Mouse (Mus musculus) ES-CJ7 (cell line): Measurements from ENCODE around the gene Cnot2.
"Not testable (repeated sequence)": the region's sequence is repeated elsewhere in the genome, so short reads cannot be mapped to it uniquely, and the experiment has no call there.

ENCODE experiments used
- DNase-seq: peaks from one replicate; pipeline ENCODE4 v3.0.0; 2011; ENCODE audit warnings: low read depth, low spot score

Gene Cnot2

GRCm38 (mm10) chr10:116581369-116581718 lies at the start of gene Cnot2:
TSS of gene Cnot2 (minus strand) at chr10:116581511.
- peak; percentile 83 for DNase-seq

- DNase-seq: no peak
Measured at GRCm38 (mm10) chr10:116628926-116629325, 47.6 kb upstream of the Cnot2 start.

GRCm38 (mm10) chr10:116626009-116626408 lies 44.7 kb upstream of the Cnot2 start:
- DNase-seq: no peak

DNA sequence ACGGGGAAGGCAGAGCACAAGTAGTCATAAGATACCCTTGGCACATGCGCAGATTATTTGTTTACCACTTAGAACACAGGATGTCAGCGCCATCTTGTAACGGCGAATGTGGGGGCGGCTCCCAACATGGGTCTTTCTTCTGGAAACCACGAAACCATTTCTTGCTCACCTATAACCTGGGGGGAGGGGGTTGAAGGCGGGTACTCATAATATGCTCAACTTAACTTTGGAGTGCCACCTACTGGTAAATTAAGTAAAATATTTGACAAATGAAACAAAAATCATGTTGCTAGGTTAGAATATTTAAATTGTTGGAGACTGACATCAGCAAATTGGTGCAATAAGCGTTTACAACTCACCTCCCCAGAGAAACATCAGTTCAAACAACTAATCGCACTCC lies 31.9 kb upstream of the Cnot2 start:
- not testable (repeated sequence) for DNase-seq

- no peak for DNase-seq
Measured at GRCm38 (mm10) chr10:116604905-116605162, 23.5 kb upstream of the Cnot2 start.

- DNase-seq: no peak
Measured at GRCm38 (mm10) chr10:116604081-116604904, 23.0 kb upstream of the Cnot2 start.

DNA sequence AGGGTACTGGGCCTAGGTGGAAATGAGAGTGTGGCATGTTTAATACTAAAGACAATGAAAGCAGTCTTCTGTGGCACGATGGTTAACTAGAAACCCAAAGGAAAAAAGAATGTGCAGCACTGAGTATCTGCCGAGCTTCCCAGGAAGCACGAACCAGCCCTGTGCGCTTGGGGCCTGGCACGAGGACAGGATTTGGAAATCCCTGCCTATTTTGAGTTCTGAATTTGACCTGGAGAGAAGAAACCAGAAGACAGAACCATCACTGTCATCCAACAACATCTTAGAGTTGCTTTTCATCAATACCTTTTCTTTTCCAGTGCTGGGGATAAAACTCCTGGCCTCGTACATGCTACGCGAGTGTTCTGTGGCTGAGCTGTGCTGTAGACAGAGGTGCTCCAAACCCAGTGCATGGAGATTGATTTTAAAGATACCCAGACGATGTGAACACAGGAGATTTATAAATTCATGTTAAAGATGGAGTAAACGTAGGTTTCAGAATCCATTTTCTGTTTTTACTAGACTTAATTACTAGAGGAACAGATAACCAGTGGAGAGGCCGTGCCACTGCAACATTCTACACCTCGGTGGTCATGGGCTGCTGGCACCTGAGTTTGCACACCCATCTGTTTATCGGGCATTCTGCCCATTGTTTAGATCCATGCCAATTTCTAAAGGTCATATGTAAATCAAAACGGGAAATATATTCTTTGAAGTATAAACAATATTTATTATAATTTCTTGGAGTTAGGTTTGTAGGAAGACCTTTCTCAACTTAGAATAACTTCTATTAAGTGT lies 17.9 kb upstream of the Cnot2 start:
- DNase-seq: no peak

GRCm38 (mm10) chr10:116582738-116583137 lies 1.4 kb upstream of the Cnot2 start:
- DNase-seq: no peak

DNA sequence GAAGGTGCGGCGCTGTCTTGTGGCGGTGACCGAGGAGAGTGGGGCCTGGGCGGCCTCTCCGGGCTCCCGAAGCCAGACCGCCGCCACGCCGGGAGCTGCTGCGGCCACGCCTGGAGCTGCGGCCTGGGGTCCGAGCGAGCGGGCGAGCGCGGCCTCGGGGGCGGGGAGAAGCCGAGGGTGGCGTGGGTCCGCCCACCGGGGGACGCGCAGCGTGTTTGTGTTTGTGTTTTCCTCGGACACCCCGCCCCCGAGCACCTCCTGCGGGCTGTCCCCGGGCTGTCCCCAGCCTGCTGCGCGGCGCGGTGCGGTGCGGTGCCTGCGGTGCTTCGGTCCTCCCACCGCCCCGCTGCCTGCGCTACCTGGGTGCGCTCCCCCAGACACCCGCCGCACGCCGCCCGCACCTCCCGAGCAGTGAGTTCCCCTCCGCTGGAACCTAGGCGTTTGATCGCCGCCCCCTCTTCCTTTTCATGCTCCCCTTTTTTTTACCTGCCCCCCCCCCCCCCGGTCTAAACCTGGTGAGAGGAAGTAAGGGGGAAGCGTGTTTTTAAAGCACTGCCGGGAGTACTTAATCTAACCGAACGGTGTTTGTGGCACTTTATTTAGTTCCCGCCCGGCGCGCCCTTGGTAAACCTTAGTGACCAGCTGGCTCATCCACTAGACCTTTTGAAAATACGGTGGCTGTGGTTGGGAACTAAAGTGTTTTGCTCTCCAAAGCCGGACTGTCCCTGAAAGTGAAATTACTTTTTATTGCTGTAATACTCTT lies 589 bp upstream of the Cnot2 start:
- peak; percentile 67 for DNase-seq

- DNase-seq: peak; percentile 42
Measured at GRCm38 (mm10) chr10:116580591-116581358, 536 bp downstream of the Cnot2 start.

- no peak for DNase-seq
Measured at GRCm38 (mm10) chr10:116579478-116579877, 1.8 kb downstream of the Cnot2 start.

DNA sequence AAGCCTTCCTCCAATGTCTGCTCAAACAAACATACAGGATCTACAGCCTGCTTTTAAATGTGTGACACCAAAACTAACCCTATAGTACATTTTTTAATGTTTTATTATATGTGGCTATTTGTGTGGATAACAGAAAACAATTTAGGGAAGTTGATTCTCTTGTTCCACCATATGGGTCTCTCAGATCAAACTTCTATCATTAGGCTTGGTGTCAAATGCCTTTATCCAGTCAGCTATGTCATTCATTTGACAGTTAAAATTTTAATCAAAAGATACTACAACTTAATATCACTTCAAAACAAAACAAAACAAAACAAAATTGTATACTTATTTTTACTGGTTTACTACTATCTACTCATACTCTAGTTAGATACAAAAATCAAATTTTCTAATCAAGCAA lies 2.9 kb downstream of the Cnot2 start:
- no peak for DNase-seq

DNA sequence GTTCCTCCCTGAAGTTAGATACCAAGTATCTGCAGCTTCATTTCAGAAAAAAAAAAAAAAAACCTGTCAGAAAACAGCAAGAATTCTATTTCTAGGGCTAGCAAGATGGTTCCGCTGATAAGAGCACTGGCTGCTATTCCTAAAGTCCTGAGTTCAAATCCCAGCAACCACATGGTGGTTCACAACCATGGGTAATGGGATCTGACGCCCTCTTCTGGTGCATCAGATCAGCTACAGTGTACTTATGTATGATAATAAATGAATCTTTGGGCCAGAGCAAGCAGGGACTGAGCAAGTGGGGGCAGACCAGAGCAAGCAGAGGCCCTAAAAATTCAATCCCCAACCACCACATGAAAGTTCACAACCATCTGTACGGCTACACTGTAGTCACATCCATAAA lies 4.1 kb downstream of the Cnot2 start:
- DNase-seq: peak; percentile 44

DNA sequence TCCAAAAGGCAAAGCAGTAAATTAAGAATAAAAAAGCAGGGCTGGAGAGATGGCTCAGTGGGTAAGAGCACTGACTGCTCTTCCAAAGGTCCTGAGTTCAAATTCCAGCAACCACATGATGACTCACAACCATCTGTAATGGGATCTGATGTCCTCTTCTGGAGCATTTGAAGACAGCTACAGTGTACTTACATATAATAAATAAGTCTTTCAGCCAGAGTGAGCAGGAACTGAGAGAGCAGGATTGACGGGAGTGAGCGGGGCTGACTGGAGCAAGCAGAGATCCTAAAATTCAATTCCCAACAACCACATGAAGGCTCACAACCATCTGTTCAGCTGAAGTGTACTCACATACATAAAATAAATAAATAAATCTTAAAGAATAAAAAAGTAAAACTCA lies 5.2 kb downstream of the Cnot2 start:
- not testable (repeated sequence) for DNase-seq

DNA sequence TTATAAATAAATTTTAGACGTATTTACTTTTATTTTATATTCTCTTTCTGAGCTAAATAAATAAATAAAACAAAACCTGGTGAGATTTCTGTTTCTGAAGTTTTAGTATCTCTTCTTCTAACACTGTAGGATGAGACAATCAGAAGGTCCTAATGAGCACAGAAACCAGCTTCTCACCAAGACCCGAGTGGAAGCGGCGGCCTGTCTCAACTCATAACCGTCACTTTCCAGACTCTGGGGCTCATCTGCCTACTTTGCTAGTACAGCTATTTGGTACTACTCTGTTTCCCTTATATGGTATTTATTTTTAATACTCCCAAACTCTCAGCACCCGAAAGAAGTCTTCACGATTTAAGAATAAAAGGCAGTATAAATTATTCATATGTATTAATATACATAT lies 10.8 kb downstream of the Cnot2 start:
- no peak for DNase-seq

DNA sequence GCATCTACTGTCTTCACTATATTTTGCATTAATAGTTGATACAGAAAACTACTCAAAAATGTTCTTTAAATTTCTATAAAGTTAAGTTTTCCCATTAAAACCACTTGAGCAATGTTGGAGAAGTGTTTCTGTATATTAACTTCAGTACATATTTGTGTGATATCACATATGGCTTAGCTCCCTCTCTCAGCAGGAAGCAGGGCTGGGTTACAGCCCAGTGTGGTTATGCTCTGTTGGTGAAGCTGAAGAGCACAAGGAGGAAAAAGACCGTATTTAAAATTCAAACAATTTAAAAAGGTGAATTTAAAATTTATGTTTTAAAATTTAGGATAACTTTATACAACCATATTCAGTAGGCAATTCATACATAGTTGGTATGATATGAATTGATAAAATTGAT lies 12.8 kb downstream of the Cnot2 start:
- no peak for DNase-seq

- no peak for DNase-seq
Measured at GRCm38 (mm10) chr10:116567491-116568405, 13.6 kb downstream of the Cnot2 start.

DNA sequence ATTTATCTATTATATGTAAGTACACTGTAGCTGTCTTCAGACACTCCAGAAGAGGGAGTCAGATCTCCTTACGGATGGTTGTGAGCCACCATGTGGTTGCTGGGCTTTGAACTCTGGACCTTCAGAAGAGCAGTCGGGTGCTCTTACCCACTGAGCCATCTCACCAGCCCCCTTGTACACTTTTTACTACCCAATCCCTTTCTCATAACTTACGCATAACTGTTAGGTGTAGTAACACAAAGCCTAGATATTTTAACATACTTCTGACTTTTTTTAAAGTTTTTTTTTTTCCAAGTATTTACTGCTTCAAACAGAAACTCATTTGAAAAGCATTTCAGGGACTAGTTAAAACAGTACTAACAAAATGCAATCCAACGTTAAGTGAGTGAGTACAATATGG lies 14.8 kb downstream of the Cnot2 start:
- DNase-seq: not testable (repeated sequence)

- DNase-seq: no peak
Measured at GRCm38 (mm10) chr10:116564828-116565602, 16.3 kb downstream of the Cnot2 start.
